Mouse (Mus musculus) thymus, adult 2 months (tissue): Measurements from ENCODE around the gene Cpvl.

Source experiments
- CTCF ChIP-seq: fragments of 200-500 bp; IDR thresholded peaks from 2 replicates; pipeline ENCODE4 v1.5.1; 2012; ENCODE audit warnings: mild to moderate bottlenecking, control low read depth, low read length, moderate library complexity, borderline replicate concordance; ENCODE audit not compliant: control insufficient read depth, poor library complexity, insufficient read depth; ENCODE audit errors: extremely low read depth
- POLR2A ChIP-seq: fragments of 200-500 bp; IDR thresholded peaks from 2 replicates; pipeline ENCODE4 v1.6.1; 2012; ENCODE audit warnings: mild to moderate bottlenecking, low read length, control low read depth, moderate library complexity; ENCODE audit not compliant: control insufficient read depth, poor library complexity, insufficient read depth; ENCODE audit errors: extremely low read depth

DNA sequence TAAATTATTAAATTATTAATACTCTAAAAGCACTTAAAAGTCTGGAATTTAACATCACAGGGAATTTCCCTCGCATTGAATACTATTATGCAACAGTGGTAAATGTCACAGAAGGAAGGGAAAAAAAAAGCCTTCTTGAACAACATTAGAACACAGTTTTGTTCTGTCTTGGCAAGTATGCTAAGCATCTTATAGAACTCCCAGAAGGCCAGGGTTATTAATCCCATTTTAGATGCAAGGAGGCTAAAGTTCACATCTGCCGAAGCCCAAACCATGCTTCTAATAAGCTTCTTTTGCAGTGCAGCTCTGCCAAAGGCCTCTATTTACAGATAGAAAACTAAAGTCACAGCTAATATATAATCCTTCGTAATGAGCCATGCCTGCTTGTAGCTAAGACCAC, 74.3 kb downstream of the Cpvl start:
- TF ChIP-seq CTCF (no peak), POLR2A (no peak)
